Mouse (Mus musculus): ENCODE results near the gene Camta1. TPM values are rescaled to one million over a fixed set of nuclear protein-coding genes. Genes with fewer than 3 reads are reported as not detected.

The Camta1 gene
- polyA plus RNA-seq, 1 experiment: 3.6 TPM

- DNase-seq (ENCODE audit: low read depth, low spot score): no peak
- 45% methylated on average over 5 of the region's 5 CpGs for WGBS
These were observed 363.0 kb downstream of the Camta1 start for GRCm38 (mm10) chr4:151498481-151499276.

DNA sequence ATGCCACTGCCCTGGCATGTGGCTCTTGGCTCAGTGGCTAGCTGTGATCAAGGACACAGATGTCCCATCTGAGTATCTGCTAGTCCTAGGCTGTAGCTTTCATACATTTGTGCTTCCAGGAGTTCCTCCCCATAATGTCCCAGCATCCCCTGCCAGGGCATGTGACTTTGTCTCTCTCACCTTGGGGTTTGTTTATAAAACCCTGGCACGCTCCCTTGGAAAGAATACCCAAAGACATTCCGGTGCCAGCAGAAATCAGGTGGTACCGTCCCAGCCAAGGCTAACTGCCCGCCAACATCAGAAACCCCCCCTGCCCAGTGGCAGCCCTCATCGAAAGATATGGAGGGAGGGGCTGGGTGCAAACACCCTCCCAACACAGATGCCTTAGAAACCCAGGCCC, 365.1 kb downstream of the Camta1 start:
- 82% methylated on average over 5 of the region's 5 CpGs for WGBS
- DNase-seq (ENCODE audit: low read depth, low spot score): no peak

GRCm38 (mm10) chr4:151495276-151495882, 366.3 kb downstream of the Camta1 start:
- DNase-seq (ENCODE audit: low read depth, low spot score): no peak
- 11% methylated on average over 11 of the region's 11 CpGs for WGBS

DNA sequence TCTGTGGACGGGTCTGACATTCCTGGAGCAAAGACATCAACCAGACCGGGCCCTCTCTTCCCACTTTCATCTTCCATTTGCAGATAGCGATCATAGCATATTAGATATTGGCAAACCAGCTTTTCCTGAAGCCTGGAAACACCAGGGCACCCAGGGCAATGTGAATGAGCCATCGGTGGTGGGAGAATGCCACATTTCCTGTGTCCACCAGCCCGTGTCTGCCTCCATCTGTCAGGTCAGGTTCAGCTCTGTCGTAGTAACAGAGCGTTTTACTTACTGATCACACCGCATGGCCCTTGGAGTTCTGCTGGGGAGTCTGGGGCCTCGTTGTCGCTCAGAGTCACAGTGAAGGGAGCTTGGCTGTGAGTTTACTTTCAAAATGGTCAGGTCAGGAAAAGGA, 368.9 kb downstream of the Camta1 start:
- no peak for DNase-seq (ENCODE audit: low read depth, low spot score)
- WGBS: 71% methylated on average over 10 of the region's 10 CpGs

- WGBS: 46% methylated on average over 8 of the region's 8 CpGs
These were observed 377.7 kb downstream of the Camta1 start for GRCm38 (mm10) chr4:151483977-151484313.

GRCm38 (mm10) chr4:151483299-151483976, 378.2 kb downstream of the Camta1 start:
- DNase-seq (ENCODE audit: low read depth, low spot score): no peak
- WGBS: 19% methylated on average over 21 of the region's 21 CpGs

More at GRCm38 (mm10) chr4:151483977-151484313, 377.7 kb downstream of the Camta1 start:
- no peak for DNase-seq (ENCODE audit: low read depth, low spot score)

- no peak for DNase-seq (ENCODE audit: low read depth, low spot score)
- 95% methylated on average over 3 of the region's 3 CpGs for WGBS
These were observed 380.7 kb downstream of the Camta1 start for GRCm38 (mm10) chr4:151480928-151481327.

- DNase-seq (ENCODE audit: low read depth, low spot score): no peak
- WGBS: 65% methylated on average over 6 of the region's 6 CpGs
These were observed 383.7 kb downstream of the Camta1 start for GRCm38 (mm10) chr4:151477950-151478349.

- DNase-seq (ENCODE audit: low read depth, low spot score): no peak
- 67% methylated on average over 16 of the region's 16 CpGs for WGBS
These were observed 386.7 kb downstream of the Camta1 start for GRCm38 (mm10) chr4:151474895-151475470.

DNA sequence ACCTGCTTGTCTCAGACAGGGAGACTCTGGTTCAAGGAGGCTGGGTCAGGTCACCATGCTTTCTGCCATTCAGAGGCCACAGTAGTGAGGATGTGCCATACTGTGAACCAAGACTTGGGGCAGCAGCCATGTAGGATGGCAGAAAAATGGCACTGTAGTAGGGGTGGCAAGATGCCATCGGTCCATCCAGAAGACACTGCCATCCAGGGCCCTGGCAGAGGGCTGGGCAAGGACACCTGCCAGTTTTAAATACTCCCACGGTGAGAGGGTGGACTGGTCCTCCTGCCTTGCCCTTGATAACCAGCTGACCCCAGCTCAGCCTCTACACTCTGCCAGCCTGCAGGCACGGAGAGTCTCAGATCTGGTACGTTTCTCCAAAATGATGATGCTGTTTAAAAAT, 389.8 kb downstream of the Camta1 start:
- WGBS: 76% methylated on average over 4 of the region's 4 CpGs
- no peak for DNase-seq (ENCODE audit: low read depth, low spot score)

DNA sequence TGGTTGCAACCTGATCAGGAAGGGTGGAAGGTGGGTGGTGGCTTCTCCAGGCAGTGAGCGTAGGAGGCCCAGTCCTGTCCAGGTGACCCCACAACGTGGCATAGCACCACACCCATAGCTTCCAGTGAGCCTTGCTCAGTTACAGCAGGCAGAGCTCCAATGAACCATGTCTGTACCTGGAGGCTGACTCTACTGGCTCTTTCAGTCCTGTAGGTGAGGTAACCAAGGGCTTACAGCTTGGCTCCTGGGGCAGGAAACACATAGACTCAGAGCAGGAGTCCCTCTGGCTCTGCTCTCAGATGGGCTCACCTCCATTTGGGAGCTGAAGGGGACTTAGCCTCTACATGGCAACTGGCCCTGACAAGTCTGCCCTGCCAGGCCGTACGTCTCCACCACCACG, 393.3 kb downstream of the Camta1 start:
- no peak for DNase-seq (ENCODE audit: low read depth, low spot score)

GRCm38 (mm10) chr4:151458686-151459085, 403.0 kb downstream of the Camta1 start:
- DNase-seq (ENCODE audit: low read depth, low spot score): no peak
- WGBS: 81% methylated on average over 11 of the region's 11 CpGs

More for the DNA sequence above, 393.3 kb downstream of the Camta1 start:
- WGBS: 80% methylated on average over 5 of the region's 5 CpGs

- 87% methylated on average over 3 of the region's 3 CpGs for WGBS
- no peak for DNase-seq (ENCODE audit: low read depth, low spot score)
These were observed 407.1 kb downstream of the Camta1 start for GRCm38 (mm10) chr4:151454611-151455010.

GRCm38 (mm10) chr4:151454065-151454464, 407.6 kb downstream of the Camta1 start:
- WGBS: 77% methylated on average over 3 of the region's 3 CpGs
- DNase-seq (ENCODE audit: low read depth, low spot score): no peak

DNA sequence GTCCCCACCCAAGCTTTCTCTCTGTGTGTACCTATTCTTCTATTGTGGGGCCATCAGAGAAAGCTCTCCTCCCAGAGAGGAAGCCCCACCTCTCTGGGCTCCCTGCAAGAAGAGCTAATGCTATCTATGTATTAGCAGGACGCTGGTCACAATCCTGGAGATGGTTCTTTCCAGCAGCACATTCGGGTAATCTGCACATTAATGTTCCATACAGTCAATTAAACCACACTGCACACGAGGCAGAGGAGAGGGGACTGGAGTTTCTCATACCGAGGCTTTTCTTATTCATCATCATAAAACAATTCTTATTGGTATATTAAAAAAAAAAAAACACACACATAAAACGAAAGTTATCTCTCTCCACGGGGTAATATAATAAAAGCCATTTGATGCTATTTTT, 409.8 kb downstream of the Camta1 start:
- DNase-seq (ENCODE audit: low read depth, low spot score): no peak
- 35% methylated on average over 6 of the region's 6 CpGs for WGBS

DNA sequence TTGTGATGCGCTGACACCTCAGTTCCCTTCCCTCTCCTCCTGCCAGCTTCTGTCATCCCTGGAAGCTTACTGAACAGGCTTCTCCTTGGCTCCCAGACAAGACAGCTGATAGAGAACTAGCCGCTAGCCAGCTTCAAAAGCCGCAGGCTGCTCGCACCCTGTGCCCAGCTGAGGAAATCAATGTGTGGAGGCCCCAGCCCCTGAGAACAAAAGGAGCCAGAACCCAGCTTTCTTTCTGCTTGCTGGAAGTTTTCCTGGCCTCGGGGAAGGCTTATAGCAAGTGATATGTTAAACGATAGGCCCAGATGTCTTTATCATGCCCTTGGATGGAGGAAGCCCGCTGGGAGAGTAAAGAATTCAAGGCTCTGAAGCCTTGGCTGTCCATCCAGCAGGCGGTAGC, 411.7 kb downstream of the Camta1 start:
- no peak for DNase-seq (ENCODE audit: low read depth, low spot score)
- WGBS: 57% methylated on average over 8 of the region's 8 CpGs

GRCm38 (mm10) chr4:151448341-151448740, 413.3 kb downstream of the Camta1 start:
- WGBS: 81% methylated on average over 2 of the region's 2 CpGs

DNA sequence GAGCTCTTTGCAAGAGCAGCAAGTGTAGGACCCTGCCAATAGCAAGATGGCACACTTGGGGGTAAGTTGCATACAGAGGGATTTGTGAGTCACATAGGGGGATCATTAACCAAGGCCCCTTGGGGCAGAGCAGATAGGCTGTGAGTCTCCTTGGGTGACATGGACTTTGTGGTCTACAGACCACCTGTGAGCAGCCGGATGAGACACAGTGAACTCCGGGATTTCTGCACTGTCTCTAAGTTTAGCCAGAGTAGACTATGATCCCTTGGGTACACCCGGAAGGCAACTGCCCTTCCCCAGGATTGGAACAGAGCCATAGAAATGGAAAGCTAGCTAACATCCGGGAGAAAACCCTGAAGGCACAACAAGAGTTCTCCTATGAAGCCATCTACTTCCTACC, 417.0 kb downstream of the Camta1 start:
- DNase-seq (ENCODE audit: low read depth, low spot score): no peak

More at GRCm38 (mm10) chr4:151448341-151448740, 413.3 kb downstream of the Camta1 start:
- no peak for DNase-seq (ENCODE audit: low read depth, low spot score)

GRCm38 (mm10) chr4:151438561-151438960, 423.1 kb downstream of the Camta1 start:
- DNase-seq (ENCODE audit: low read depth, low spot score): no peak
- WGBS: 43% methylated on average over 7 of the region's 7 CpGs

More for the DNA sequence above, 417.0 kb downstream of the Camta1 start:
- 67% methylated on average over 4 of the region's 4 CpGs for WGBS

DNA sequence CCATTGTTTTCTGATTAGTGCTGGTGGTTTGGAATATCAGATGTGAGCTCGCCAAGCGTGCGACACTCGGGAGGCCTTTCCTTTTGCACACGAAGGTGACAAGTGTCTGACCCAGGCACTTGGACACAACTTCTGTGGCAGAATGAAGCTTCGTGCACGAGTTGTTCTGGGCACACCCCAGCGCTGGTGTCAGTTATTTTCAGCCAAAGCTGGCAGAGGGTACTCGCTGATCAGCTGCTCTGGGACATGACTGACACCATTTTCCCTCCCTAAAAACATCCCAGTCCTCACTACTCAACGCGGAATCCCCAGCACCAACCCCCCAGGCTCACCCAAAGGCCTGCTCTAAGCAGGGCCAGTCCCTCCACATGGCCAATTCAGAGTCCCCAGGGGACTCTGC, 423.8 kb downstream of the Camta1 start:
- 76% methylated on average over 11 of the region's 11 CpGs for WGBS
- DNase-seq (ENCODE audit: low read depth, low spot score): no peak

Data from large intestine, adult 2 months (tissue).